Mouse (Mus musculus) limb, embryonic 14.5 days (tissue): Measurements from ENCODE around the gene Als2. TPM values are rescaled to one million over a fixed set of nuclear protein-coding genes. Genes with fewer than 3 reads are reported as not detected.

ENCODE experiments used
- ATAC-seq: fragments of 200-750 bp; cut with Nextera tagmentation; 2 replicates; pipeline ENCODE4 v1.8.0; 2017; ENCODE audit warnings: low read depth, moderate number of reproducible peaks, moderate TSS enrichment; ENCODE audit not compliant: low FRiP score
- DNase-seq: peaks from one replicate; pipeline ENCODE4 v3.0.0-alpha.2; 2015; ENCODE audit warnings: low spot score
- H3K27ac ChIP-seq: fragments of 300-500 bp; sonication (generic); replicated peaks from 2 replicates; pipeline ENCODE4 v1.5.1; 2014; ENCODE audit warnings: low read depth, mild to moderate bottlenecking, low read length, moderate library complexity, mixed read lengths
- H3K27me3 ChIP-seq: fragments of 300-500 bp; sonication (generic); 2 replicates; pipeline ENCODE4 v1.6.1; 2014; ENCODE audit warnings: low read length, mixed read lengths; ENCODE audit not compliant: control insufficient read depth, insufficient read depth
- H3K36me3 ChIP-seq: fragments of 300-500 bp; sonication (generic); 2 replicates; pipeline ENCODE4 v1.6.1; 2014; ENCODE audit warnings: mild to moderate bottlenecking, low read length, moderate library complexity, mixed read lengths; ENCODE audit not compliant: control insufficient read depth, insufficient read depth
- H3K4me1 ChIP-seq: fragments of 300-500 bp; sonication (generic); 2 replicates; pipeline ENCODE4 v1.6.1; 2014; ENCODE audit warnings: antibody characterized with exemption, low read length, mixed read lengths; ENCODE audit not compliant: control insufficient read depth, insufficient read depth
- H3K4me2 ChIP-seq: fragments of 300-500 bp; sonication (generic); replicated peaks from 2 replicates; pipeline ENCODE4 v1.6.1; 2014; ENCODE audit warnings: low read depth, mild to moderate bottlenecking, low read length, moderate library complexity; ENCODE audit not compliant: severe bottlenecking
- H3K4me3 ChIP-seq: fragments of 300-500 bp; sonication (generic); replicated peaks from 2 replicates; pipeline ENCODE4 v1.5.1; 2014; ENCODE audit warnings: low read length
- H3K9ac ChIP-seq: fragments of 300-500 bp; sonication (generic); 2 replicates; pipeline ENCODE4 v1.6.1; 2014; ENCODE audit warnings: mild to moderate bottlenecking, low read depth, low read length, moderate library complexity; ENCODE audit not compliant: severe bottlenecking
- H3K9me3 ChIP-seq: fragments of 300-500 bp; sonication (generic); 2 replicates; pipeline ENCODE4 v1.6.1; 2016; ENCODE audit warnings: low read length; ENCODE audit not compliant: control insufficient read depth
- POLR2A ChIP-seq: fragments of 200-500 bp; IDR thresholded peaks from 2 replicates; pipeline ENCODE4 v1.8.0; 2012; ENCODE audit warnings: inconsistent platforms, mild to moderate bottlenecking, moderate library complexity, borderline replicate concordance; ENCODE audit not compliant: insufficient read depth, insufficient read length; ENCODE audit errors: extremely low read depth
- WGBS: fragments of 180-500 bp; shearing (Covaris S2); extraction: QIAGEN DNeasy Blood & Tissue Kit; methylation state at CpG from one replicate; pipeline ENCODE4 v1.1.7; 2014; 5-methylcytosine and 5-hydroxymethylcytosine counted together
- polyA plus RNA-seq, 2 experiments: library from polyadenylated mRNA; depleted of rRNA in 1 of 2; stranded (reverse) in 1 of 2; unstranded in 1 of 2; fragments of >200 nt; fragmentation: Nextera tagmentation in 1 of 2; extraction: Ambion mirVana in 1 of 2; gene quantifications; 2 replicates each; pipeline versions ENCODE4 v1.2.1 to v1.2.3; 2012 to 2014

Als2 gene
- polyA plus RNA-seq, 2 experiments = 8.1 TPM

GRCm38 (mm10) chr1:59201561-59201960, 35.5 kb downstream of the Als2 start:
- WGBS = 66% methylated on average over 1 of the region's 1 CpGs
- no peak for DNase-seq
- H3K27me3 ChIP-seq = no peaks in the 10 kb centered on the region

GRCm38 (mm10) chr1:59200960-59201359, 36.1 kb downstream of the Als2 start:
- H3K36me3 ChIP-seq = peaks cover 38% of the 10 kb centered on the region
- no peaks in the 10 kb centered on the region for H3K4me1 ChIP-seq
- H3K27ac ChIP-seq = no peak overlapping the region
- no peak for TF ChIP-seq POLR2A
- no peaks in the 10 kb centered on the region for H3K9me3 ChIP-seq
- no peak for DNase-seq
- H3K9ac ChIP-seq = no peak overlapping the region
- no peak overlapping the region for H3K4me3 ChIP-seq
- H3K4me2 ChIP-seq = no peak overlapping the region
- H3K27me3 ChIP-seq = no peaks in the 10 kb centered on the region
- ATAC-seq = no peak
- WGBS = 91% methylated on average over 5 of the region's 5 CpGs

More at GRCm38 (mm10) chr1:59201561-59201960, 35.5 kb downstream of the Als2 start:
- no peak overlapping the region for H3K4me2 ChIP-seq
- no peak overlapping the region for H3K27ac ChIP-seq
- ATAC-seq = no peak
- no peaks in the 10 kb centered on the region for H3K9me3 ChIP-seq
- H3K36me3 ChIP-seq = peaks cover 35% of the 10 kb centered on the region
- no peaks in the 10 kb centered on the region for H3K4me1 ChIP-seq
- H3K4me3 ChIP-seq = no peak overlapping the region
- no peak for TF ChIP-seq POLR2A
- H3K9ac ChIP-seq = no peak overlapping the region

GRCm38 (mm10) chr1:59194979-59195378, 42.1 kb downstream of the Als2 start:
- no peaks in the 10 kb centered on the region for H3K9me3 ChIP-seq
- no peaks in the 10 kb centered on the region for H3K4me1 ChIP-seq
- 19% methylated on average over 6 of the region's 6 CpGs for WGBS
- no peak for ATAC-seq
- H3K36me3 ChIP-seq = peaks cover 30% of the 10 kb centered on the region
- H3K9ac ChIP-seq = no peak overlapping the region
- no peak for TF ChIP-seq POLR2A
- no peaks in the 10 kb centered on the region for H3K27me3 ChIP-seq
- no peak overlapping the region for H3K4me2 ChIP-seq
- no peak overlapping the region for H3K27ac ChIP-seq
- H3K4me3 ChIP-seq = no peak overlapping the region
- DNase-seq = no peak

GRCm38 (mm10) chr1:59187786-59188185, 49.2 kb downstream of the Als2 start:
- peaks cover 33% of the 10 kb centered on the region for H3K36me3 ChIP-seq
- no peaks in the 10 kb centered on the region for H3K4me1 ChIP-seq
- H3K9me3 ChIP-seq = no peaks in the 10 kb centered on the region
- H3K4me2 ChIP-seq = no peak overlapping the region
- ATAC-seq (no peak), DNase-seq (no peak)
- H3K9ac ChIP-seq = no peak overlapping the region
- no peak overlapping the region for H3K4me3 ChIP-seq
- TF ChIP-seq POLR2A = no peak
- WGBS = 77% methylated on average over 5 of the region's 5 CpGs
- H3K27me3 ChIP-seq = no peaks in the 10 kb centered on the region
- H3K27ac ChIP-seq = no peak overlapping the region

- peaks cover 44% of the 10 kb centered on the region for H3K36me3 ChIP-seq
- 83% methylated on average over 10 of the region's 10 CpGs for WGBS
- no peak overlapping the region for H3K4me2 ChIP-seq
- no peaks in the 10 kb centered on the region for H3K27me3 ChIP-seq
- no peak overlapping the region for H3K4me3 ChIP-seq
- no peak overlapping the region for H3K9ac ChIP-seq
- DNase-seq (no peak), ATAC-seq (no peak)
- H3K4me1 ChIP-seq = no peaks in the 10 kb centered on the region
- no peaks in the 10 kb centered on the region for H3K9me3 ChIP-seq
- no peak overlapping the region for H3K27ac ChIP-seq
- TF ChIP-seq POLR2A = no peak
Observed at GRCm38 (mm10) chr1:59186317-59186716, 50.7 kb downstream of the Als2 start.

- 88% methylated on average over 9 of the region's 9 CpGs for WGBS
- H3K36me3 ChIP-seq = peaks cover 48% of the 10 kb centered on the region
- DNase-seq = no peak
- no peak overlapping the region for H3K9ac ChIP-seq
- H3K4me3 ChIP-seq = no peak overlapping the region
- TF ChIP-seq POLR2A = no peak
- no peaks in the 10 kb centered on the region for H3K4me1 ChIP-seq
- H3K4me2 ChIP-seq = no peak overlapping the region
- H3K9me3 ChIP-seq = no peaks in the 10 kb centered on the region
- no peak overlapping the region for H3K27ac ChIP-seq
- ATAC-seq = no peak
- no peaks in the 10 kb centered on the region for H3K27me3 ChIP-seq
Observed at GRCm38 (mm10) chr1:59185410-59185809, 51.6 kb downstream of the Als2 start.
